Mouse (Mus musculus): ENCODE results near the gene Dennd2a. TPM values are rescaled to one million over a fixed set of nuclear protein-coding genes. Genes with fewer than 3 reads are reported as not detected.
A peak's percentile ranks its signal among the peaks of the same experiment; 100 is the strongest.

The Dennd2a gene
- polyA plus RNA-seq, 1 experiment from 2014 or later = 7.7 TPM

DNA sequence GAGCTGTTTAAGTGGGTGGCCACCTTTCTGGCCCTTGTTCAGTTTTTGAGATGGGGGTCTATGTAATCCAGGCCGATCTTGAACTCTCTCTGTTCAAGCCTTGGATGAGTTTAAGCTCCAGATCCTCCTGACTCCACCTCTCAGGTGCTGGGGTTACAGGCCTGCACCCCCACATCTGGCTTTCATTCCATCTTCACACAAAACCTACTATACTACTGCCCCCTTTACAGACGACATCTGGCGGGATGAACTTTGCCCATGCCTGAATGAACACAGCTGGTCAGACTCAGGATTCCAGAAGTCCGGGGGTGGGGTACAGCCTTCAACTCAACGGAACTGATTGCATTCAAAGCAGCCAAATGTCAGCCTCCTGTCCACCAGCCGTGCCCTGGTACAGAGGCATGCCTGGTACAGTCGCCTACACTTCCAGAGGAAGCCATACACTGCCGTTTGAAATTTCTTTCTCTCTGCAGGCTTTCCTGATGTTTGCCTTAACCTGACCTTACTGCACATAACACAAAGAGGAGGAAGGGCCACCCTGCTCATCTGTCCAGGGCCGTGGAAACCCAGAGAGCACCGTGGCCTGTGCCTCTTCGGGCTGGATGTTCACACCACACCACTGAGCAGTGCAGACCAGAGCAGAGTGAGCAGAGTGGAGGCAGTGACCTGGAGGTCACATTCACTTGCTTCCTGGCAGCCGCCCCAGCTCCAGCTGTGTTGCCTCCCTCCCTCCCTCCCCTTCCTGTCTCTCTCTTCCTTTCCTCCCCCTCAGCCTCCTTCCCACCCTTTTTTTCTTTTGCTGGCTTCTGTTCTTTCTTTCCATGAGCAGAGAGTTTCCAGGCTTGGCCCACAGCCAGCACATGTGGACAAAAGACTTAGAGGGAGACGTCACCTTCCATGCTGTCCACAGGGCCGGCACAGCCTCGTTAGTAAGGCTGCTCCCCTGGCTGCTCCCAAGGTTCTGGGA is 14.8 kb downstream of the Dennd2a start:
- Histone ChIP-seq H3K4me3 (ENCODE audit: inconsistent target) (no peak overlapping the region), H3K27ac (no peak overlapping the region), H3K79me2 (ENCODE audit: inconsistent target) (no peaks in the 10 kb centered on the region), H3K36me3 (ENCODE audit: inconsistent target) (no peaks in the 10 kb centered on the region)
- WGBS (ENCODE audit: missing documents) = 70% methylated on average over 14 of the region's 15 CpGs

- Histone ChIP-seq H3K27ac (no peak overlapping the region), H3K79me2 (ENCODE audit: inconsistent target) (no peaks in the 10 kb centered on the region), H3K4me3 (ENCODE audit: inconsistent target) (no peak overlapping the region), H3K36me3 (ENCODE audit: inconsistent target) (no peaks in the 10 kb centered on the region)
- WGBS (ENCODE audit: missing documents) = 64% methylated on average over 2 of the region's 2 CpGs
Observed at GRCm38 (mm10) chr6:39540563-39540962, 17.1 kb downstream of the Dennd2a start.

GRCm38 (mm10) chr6:39539679-39540155 is 17.9 kb downstream of the Dennd2a start:
- H3K27ac ChIP-seq = no peak overlapping the region
- no peak overlapping the region for H3K4me3 ChIP-seq (ENCODE audit: inconsistent target)
- WGBS (ENCODE audit: missing documents) = 51% methylated on average over 7 of the region's 7 CpGs
- H3K79me2 ChIP-seq (ENCODE audit: inconsistent target) = no peaks in the 10 kb centered on the region
- H3K36me3 ChIP-seq (ENCODE audit: inconsistent target) = no peaks in the 10 kb centered on the region

GRCm38 (mm10) chr6:39538227-39538626 is 19.4 kb downstream of the Dennd2a start:
- no peak overlapping the region for H3K4me3 ChIP-seq (ENCODE audit: inconsistent target)
- H3K36me3 ChIP-seq (ENCODE audit: inconsistent target) = no peaks in the 10 kb centered on the region
- H3K79me2 ChIP-seq (ENCODE audit: inconsistent target) = no peaks in the 10 kb centered on the region
- WGBS (ENCODE audit: missing documents) = 6% methylated on average over 8 of the region's 8 CpGs
- H3K27ac ChIP-seq = no peak overlapping the region

- WGBS (ENCODE audit: missing documents) = 93% methylated on average over 5 of the region's 5 CpGs
- no peaks in the 10 kb centered on the region for H3K36me3 ChIP-seq (ENCODE audit: inconsistent target)
- H3K79me2 ChIP-seq (ENCODE audit: inconsistent target) = no peaks in the 10 kb centered on the region
- H3K27ac ChIP-seq = no peak overlapping the region
- no peak overlapping the region for H3K4me3 ChIP-seq (ENCODE audit: inconsistent target)
Observed at GRCm38 (mm10) chr6:39537276-39537675, 20.4 kb downstream of the Dennd2a start.

DNA sequence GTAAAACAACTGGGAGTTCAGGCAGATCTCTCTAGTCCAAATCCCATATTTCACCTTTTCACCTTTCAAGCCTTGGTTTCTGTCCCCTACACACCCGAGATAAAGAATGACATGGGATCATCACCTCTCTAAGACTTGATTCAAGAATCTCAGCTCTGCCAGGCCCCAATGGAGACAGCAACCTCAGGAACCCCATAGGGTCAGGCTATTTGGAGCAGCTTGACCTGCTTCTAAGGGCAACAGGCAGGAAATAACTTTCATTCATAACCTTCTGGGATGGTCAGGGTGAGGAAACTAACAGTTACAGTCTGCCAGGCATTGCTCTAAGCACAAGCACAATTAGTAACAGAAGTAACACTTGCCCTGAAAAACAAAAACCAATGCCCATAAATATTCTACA is 21.0 kb downstream of the Dennd2a start:
- H3K79me2 ChIP-seq (ENCODE audit: inconsistent target) = no peaks in the 10 kb centered on the region
- no peak overlapping the region for H3K4me3 ChIP-seq (ENCODE audit: inconsistent target)
- no peak overlapping the region for H3K27ac ChIP-seq
- H3K36me3 ChIP-seq (ENCODE audit: inconsistent target) = no peaks in the 10 kb centered on the region
- 90% methylated on average over 1 of the region's 1 CpGs for WGBS (ENCODE audit: missing documents)

DNA sequence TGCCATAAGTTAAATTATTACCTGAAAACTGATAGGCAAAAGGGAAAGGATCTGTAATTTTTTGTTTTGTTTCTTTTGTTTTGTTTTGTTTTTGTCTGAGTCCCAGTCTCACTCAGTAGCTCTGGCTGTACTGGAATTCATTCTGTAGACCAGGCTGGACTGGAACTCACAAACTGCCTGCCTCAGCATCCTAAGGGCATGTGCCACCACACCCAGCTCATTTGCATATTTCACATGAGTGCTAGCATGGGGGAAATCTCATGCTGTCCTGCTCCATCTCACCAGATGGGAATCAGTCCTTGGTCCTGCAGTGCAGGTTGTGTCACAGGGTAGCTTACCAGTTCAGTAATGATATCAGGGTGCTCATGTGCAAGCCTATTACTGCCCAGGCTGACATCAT is 22.7 kb downstream of the Dennd2a start:
- no peak overlapping the region for H3K27ac ChIP-seq
- no peak overlapping the region for H3K4me3 ChIP-seq (ENCODE audit: inconsistent target)
- no peaks in the 10 kb centered on the region for H3K79me2 ChIP-seq (ENCODE audit: inconsistent target)
- no peaks in the 10 kb centered on the region for H3K36me3 ChIP-seq (ENCODE audit: inconsistent target)

DNA sequence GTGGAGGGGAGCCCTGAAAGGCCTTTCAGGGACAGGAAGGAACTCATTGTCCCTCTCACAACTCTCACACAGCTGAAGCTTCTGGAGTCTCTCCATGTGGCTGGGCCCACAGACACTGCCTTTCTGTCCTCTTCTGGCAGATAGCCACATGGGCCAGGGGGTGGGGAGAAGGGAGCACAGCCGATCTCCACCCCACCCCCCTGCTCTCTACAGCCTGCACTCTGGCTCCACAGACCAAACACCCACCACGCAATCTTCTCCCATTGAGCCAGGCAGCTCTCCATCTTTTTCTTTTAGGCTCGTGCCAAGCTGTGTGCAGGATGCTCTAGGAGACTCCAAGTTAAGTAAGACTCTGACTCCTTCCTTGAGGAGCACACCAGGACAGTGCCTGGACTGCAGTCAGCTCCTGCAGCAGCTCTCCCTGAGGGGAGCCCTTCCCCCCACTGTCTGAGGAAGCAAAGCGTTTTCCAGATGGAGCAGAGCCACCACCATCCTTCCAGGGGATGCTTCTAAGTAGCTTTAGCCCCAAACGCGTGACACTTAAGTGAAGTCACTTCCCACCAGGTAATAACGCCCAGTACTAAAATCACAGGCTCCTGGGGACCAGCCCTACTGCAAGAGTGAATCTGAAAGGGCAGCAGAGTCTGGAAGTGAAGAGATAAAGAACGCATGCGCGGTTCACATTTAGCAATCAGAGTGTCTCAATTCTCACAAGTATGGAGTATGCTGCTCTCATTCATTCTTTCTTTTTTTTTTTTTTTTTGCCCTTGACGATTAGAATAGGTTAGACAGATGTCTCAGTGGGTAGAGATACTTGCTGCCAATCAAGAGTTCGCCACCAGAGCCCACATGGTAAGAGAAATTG is 28.8 kb downstream of the Dennd2a start:
- no peak overlapping the region for H3K4me3 ChIP-seq (ENCODE audit: inconsistent target)
- H3K36me3 ChIP-seq (ENCODE audit: inconsistent target) = no peaks in the 10 kb centered on the region
- H3K27ac ChIP-seq = no peak overlapping the region
- H3K79me2 ChIP-seq (ENCODE audit: inconsistent target) = no peaks in the 10 kb centered on the region
- 83% methylated on average over 12 of the region's 12 CpGs for WGBS (ENCODE audit: missing documents)

- WGBS (ENCODE audit: missing documents) = 57% methylated on average over 4 of the region's 4 CpGs
- Histone ChIP-seq H3K27ac (peak overlapping the region; percentile 55), H3K79me2 (ENCODE audit: inconsistent target) (no peaks in the 10 kb centered on the region), H3K36me3 (ENCODE audit: inconsistent target) (no peaks in the 10 kb centered on the region), H3K4me3 (ENCODE audit: inconsistent target) (no peak overlapping the region)
Observed at GRCm38 (mm10) chr6:39527811-39528210, 29.9 kb downstream of the Dennd2a start.

DNA sequence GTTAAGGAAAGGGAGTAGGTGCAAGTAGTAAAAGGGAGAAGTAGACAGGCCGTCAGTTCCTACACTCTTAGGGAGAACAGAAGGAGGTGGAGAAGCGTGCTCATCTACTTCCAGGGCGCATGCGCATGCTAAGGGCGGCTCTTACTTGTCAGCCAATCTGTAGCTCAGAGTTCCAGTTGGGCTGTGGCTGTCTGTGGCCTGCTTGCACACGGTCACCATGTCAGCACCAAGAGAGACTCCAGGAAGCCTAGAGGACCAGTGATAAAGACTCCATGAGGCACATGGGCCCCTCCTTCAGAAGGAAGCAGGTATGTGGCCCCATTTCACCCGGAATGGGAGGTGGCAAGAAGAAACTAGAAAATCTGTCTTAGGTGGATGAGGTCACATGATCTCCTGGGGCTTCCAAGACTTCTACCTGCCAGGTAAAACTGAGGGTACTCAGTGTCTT is 30.3 kb downstream of the Dennd2a start:
- Histone ChIP-seq H3K79me2 (ENCODE audit: inconsistent target) (no peaks in the 10 kb centered on the region), H3K27ac (peak overlapping the region; percentile 55), H3K4me3 (ENCODE audit: inconsistent target) (no peak overlapping the region), H3K36me3 (ENCODE audit: inconsistent target) (no peaks in the 10 kb centered on the region)
- 81% methylated on average over 7 of the region's 7 CpGs for WGBS (ENCODE audit: missing documents)

DNA sequence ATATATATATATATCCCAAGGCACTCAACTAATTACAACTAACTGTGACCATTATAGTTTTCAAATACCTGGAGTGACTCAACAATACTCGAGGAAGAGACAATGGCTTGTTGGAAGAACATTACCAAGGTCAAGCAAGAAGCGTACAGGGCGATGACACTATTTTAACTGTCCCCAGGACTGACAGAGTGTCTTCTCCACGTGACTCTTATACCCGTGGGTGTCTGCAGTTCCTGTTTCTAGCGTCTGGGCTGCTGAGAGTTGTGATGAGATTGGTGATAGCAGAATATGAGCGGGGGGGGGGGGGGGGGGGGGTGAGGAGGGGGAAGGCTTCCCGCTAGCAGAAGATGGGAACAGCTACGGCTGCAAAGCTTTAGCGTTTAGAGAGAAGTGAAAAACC is 30.9 kb downstream of the Dennd2a start:
- H3K27ac ChIP-seq = peak overlapping the region; percentile 55
- no peak overlapping the region for H3K4me3 ChIP-seq (ENCODE audit: inconsistent target)
- H3K36me3 ChIP-seq (ENCODE audit: inconsistent target) = no peaks in the 10 kb centered on the region
- H3K79me2 ChIP-seq (ENCODE audit: inconsistent target) = no peaks in the 10 kb centered on the region
- 18% methylated on average over 6 of the region's 10 CpGs for WGBS (ENCODE audit: missing documents)

- WGBS (ENCODE audit: missing documents) = 94% methylated on average over 13 of the region's 13 CpGs
- no peaks in the 10 kb centered on the region for H3K79me2 ChIP-seq (ENCODE audit: inconsistent target)
- H3K27ac ChIP-seq = no peak overlapping the region
- H3K4me3 ChIP-seq (ENCODE audit: inconsistent target) = no peak overlapping the region
- no peaks in the 10 kb centered on the region for H3K36me3 ChIP-seq (ENCODE audit: inconsistent target)
Observed at GRCm38 (mm10) chr6:39523161-39523560, 34.5 kb downstream of the Dennd2a start.

- Histone ChIP-seq H3K4me3 (ENCODE audit: inconsistent target) (no peak overlapping the region), H3K79me2 (ENCODE audit: inconsistent target) (no peaks in the 10 kb centered on the region), H3K36me3 (ENCODE audit: inconsistent target) (no peaks in the 10 kb centered on the region), H3K27ac (no peak overlapping the region)
- WGBS (ENCODE audit: missing documents) = 48% methylated on average over 5 of the region's 5 CpGs
Observed at GRCm38 (mm10) chr6:39522425-39522824, 35.2 kb downstream of the Dennd2a start.

GRCm38 (mm10) chr6:39515739-39516131 is 41.9 kb downstream of the Dennd2a start:
- no peaks in the 10 kb centered on the region for H3K79me2 ChIP-seq (ENCODE audit: inconsistent target)
- no peaks in the 10 kb centered on the region for H3K36me3 ChIP-seq (ENCODE audit: inconsistent target)
- no peak overlapping the region for H3K27ac ChIP-seq
- WGBS (ENCODE audit: missing documents) = 82% methylated on average over 6 of the region's 6 CpGs
- H3K4me3 ChIP-seq (ENCODE audit: inconsistent target) = no peak overlapping the region
